Mouse (Mus musculus): ENCODE data around the gene Magi2. TPM values are rescaled to one million over a fixed set of nuclear protein-coding genes. Genes with fewer than 3 reads are reported as not detected.

The Magi2 gene
- polyA plus RNA-seq, 1 experiment from 2014 or later: 8.4 TPM

- 98% methylated on average over 1 of the region's 1 CpGs for WGBS
- ATAC-seq (no peak), DNase-seq (ENCODE audit: low spot score) (no peak)
- no peak overlapping the region for H3K4me2 ChIP-seq (ENCODE audit: low read length)
- H3K27me3 ChIP-seq (replicated peaks; ENCODE audit: control insufficient read depth, insufficient read depth, low read length): no peaks in the 10 kb centered on the region
- no peak overlapping the region for H3K27ac ChIP-seq (ENCODE audit: low read depth, low read length)
- no peak overlapping the region for H3K4me3 ChIP-seq (ENCODE audit: low read depth, low read length)
- H3K9me3 ChIP-seq (replicated peaks; ENCODE audit: control insufficient read depth, low read length): no peaks in the 10 kb centered on the region
- H3K9ac ChIP-seq (ENCODE audit: low read length): no peak overlapping the region
- no peaks in the 10 kb centered on the region for H3K4me1 ChIP-seq (ENCODE audit: control insufficient read depth, insufficient read depth, low read length)
- H3K36me3 ChIP-seq (ENCODE audit: control insufficient read depth, insufficient read depth, low read length): no peaks in the 10 kb centered on the region
Observed at GRCm38 (mm10) chr5:19964113-19964512, 737.3 kb downstream of the Magi2 start.

- 94% methylated on average over 2 of the region's 2 CpGs for WGBS
- Histone ChIP-seq H3K4me1 (ENCODE audit: control insufficient read depth, insufficient read depth, low read length) (no peaks in the 10 kb centered on the region), H3K27ac (ENCODE audit: low read depth, low read length) (no peak overlapping the region), H3K9me3 (replicated peaks; ENCODE audit: control insufficient read depth, low read length) (no peaks in the 10 kb centered on the region), H3K36me3 (ENCODE audit: control insufficient read depth, insufficient read depth, low read length) (no peaks in the 10 kb centered on the region), H3K27me3 (replicated peaks; ENCODE audit: control insufficient read depth, insufficient read depth, low read length) (no peaks in the 10 kb centered on the region), H3K4me2 (ENCODE audit: low read length) (no peak overlapping the region), H3K4me3 (ENCODE audit: low read depth, low read length) (no peak overlapping the region), H3K9ac (ENCODE audit: low read length) (no peak overlapping the region)
- DNase-seq (ENCODE audit: low spot score): no peak
- ATAC-seq: no peak
Observed at GRCm38 (mm10) chr5:19972736-19973135, 745.9 kb downstream of the Magi2 start.

- DNase-seq (ENCODE audit: low spot score) (no peak), ATAC-seq (no peak)
- H3K27me3 ChIP-seq (replicated peaks; ENCODE audit: control insufficient read depth, insufficient read depth, low read length): no peaks in the 10 kb centered on the region
- no peaks in the 10 kb centered on the region for H3K36me3 ChIP-seq (ENCODE audit: control insufficient read depth, insufficient read depth, low read length)
- no peaks in the 10 kb centered on the region for H3K9me3 ChIP-seq (replicated peaks; ENCODE audit: control insufficient read depth, low read length)
- H3K4me3 ChIP-seq (ENCODE audit: low read depth, low read length): no peak overlapping the region
- H3K27ac ChIP-seq (ENCODE audit: low read depth, low read length): no peak overlapping the region
- no peaks in the 10 kb centered on the region for H3K4me1 ChIP-seq (ENCODE audit: control insufficient read depth, insufficient read depth, low read length)
- WGBS: 89% methylated on average over 3 of the region's 3 CpGs
- H3K4me2 ChIP-seq (ENCODE audit: low read length): no peak overlapping the region
- H3K9ac ChIP-seq (ENCODE audit: low read length): no peak overlapping the region
Observed at GRCm38 (mm10) chr5:19973852-19974251, 747.0 kb downstream of the Magi2 start.

GRCm38 (mm10) chr5:19981518-19981917 lies 754.7 kb downstream of the Magi2 start:
- Histone ChIP-seq H3K27me3 (replicated peaks; ENCODE audit: control insufficient read depth, insufficient read depth, low read length) (no peaks in the 10 kb centered on the region), H3K4me2 (ENCODE audit: low read length) (no peak overlapping the region), H3K4me1 (ENCODE audit: control insufficient read depth, insufficient read depth, low read length) (peaks cover 9% of the 10 kb centered on the region), H3K27ac (ENCODE audit: low read depth, low read length) (no peak overlapping the region), H3K9me3 (replicated peaks; ENCODE audit: control insufficient read depth, low read length) (no peaks in the 10 kb centered on the region), H3K9ac (ENCODE audit: low read length) (no peak overlapping the region), H3K36me3 (ENCODE audit: control insufficient read depth, insufficient read depth, low read length) (no peaks in the 10 kb centered on the region), H3K4me3 (ENCODE audit: low read depth, low read length) (no peak overlapping the region)
- 0 out of 2 replicates have a peak, but pooled peaks have one; percentile 24 for ATAC-seq
- peak; percentile 8 for DNase-seq (ENCODE audit: low spot score)
- WGBS: 49% methylated on average over 6 of the region's 6 CpGs

GRCm38 (mm10) chr5:19982031-19982430 lies 755.2 kb downstream of the Magi2 start:
- ATAC-seq (peak; percentile 93; the same call in 1 of the 2 replicates), DNase-seq (ENCODE audit: low spot score) (peak; percentile 80)
- Histone ChIP-seq H3K36me3 (ENCODE audit: control insufficient read depth, insufficient read depth, low read length) (no peaks in the 10 kb centered on the region), H3K4me1 (ENCODE audit: control insufficient read depth, insufficient read depth, low read length) (peaks cover 9% of the 10 kb centered on the region), H3K9ac (ENCODE audit: low read length) (no peak overlapping the region), H3K27me3 (replicated peaks; ENCODE audit: control insufficient read depth, insufficient read depth, low read length) (no peaks in the 10 kb centered on the region), H3K9me3 (replicated peaks; ENCODE audit: control insufficient read depth, low read length) (no peaks in the 10 kb centered on the region), H3K27ac (ENCODE audit: low read depth, low read length) (0 out of 2 replicates have a peak overlapping the region, but pooled peaks have one; percentile 1), H3K4me2 (ENCODE audit: low read length) (no peak overlapping the region), H3K4me3 (ENCODE audit: low read depth, low read length) (no peak overlapping the region)
- WGBS: 7% methylated on average over 3 of the region's 3 CpGs

- no peak overlapping the region for H3K4me3 ChIP-seq (ENCODE audit: low read depth, low read length)
- ATAC-seq: no peak
- H3K27ac ChIP-seq (ENCODE audit: low read depth, low read length): no peak overlapping the region
- H3K9me3 ChIP-seq (replicated peaks; ENCODE audit: control insufficient read depth, low read length): no peaks in the 10 kb centered on the region
- no peaks in the 10 kb centered on the region for H3K27me3 ChIP-seq (replicated peaks; ENCODE audit: control insufficient read depth, insufficient read depth, low read length)
- WGBS: 88% methylated on average over 6 of the region's 6 CpGs
- H3K9ac ChIP-seq (ENCODE audit: low read length): no peak overlapping the region
- DNase-seq (ENCODE audit: low spot score): no peak
- H3K4me2 ChIP-seq (ENCODE audit: low read length): no peak overlapping the region
- H3K4me1 ChIP-seq (ENCODE audit: control insufficient read depth, insufficient read depth, low read length): no peaks in the 10 kb centered on the region
- no peaks in the 10 kb centered on the region for H3K36me3 ChIP-seq (ENCODE audit: control insufficient read depth, insufficient read depth, low read length)
Observed at GRCm38 (mm10) chr5:19999486-19999885, 772.6 kb downstream of the Magi2 start.

- Histone ChIP-seq H3K9ac (ENCODE audit: low read length) (no peak overlapping the region), H3K36me3 (ENCODE audit: control insufficient read depth, insufficient read depth, low read length) (no peaks in the 10 kb centered on the region), H3K9me3 (replicated peaks; ENCODE audit: control insufficient read depth, low read length) (no peaks in the 10 kb centered on the region), H3K4me2 (ENCODE audit: low read length) (no peak overlapping the region), H3K27ac (ENCODE audit: low read depth, low read length) (no peak overlapping the region), H3K4me1 (ENCODE audit: control insufficient read depth, insufficient read depth, low read length) (no peaks in the 10 kb centered on the region), H3K27me3 (replicated peaks; ENCODE audit: control insufficient read depth, insufficient read depth, low read length) (no peaks in the 10 kb centered on the region), H3K4me3 (ENCODE audit: low read depth, low read length) (no peak overlapping the region)
- ATAC-seq: no peak
- 71% methylated on average over 1 of the region's 1 CpGs for whole genome bisulfite sequencing
- no peak for DNase-seq (ENCODE audit: low spot score)
Observed at GRCm38 (mm10) chr5:19999912-20000311, 773.1 kb downstream of the Magi2 start.

GRCm38 (mm10) chr5:20006616-20007015 lies 779.8 kb downstream of the Magi2 start:
- no peak overlapping the region for H3K4me3 ChIP-seq (ENCODE audit: low read depth, low read length)
- 72% methylated on average over 2 of the region's 2 CpGs for WGBS
- ATAC-seq: no peak

GRCm38 (mm10) chr5:20007246-20007645 lies 780.4 kb downstream of the Magi2 start:
- Histone ChIP-seq H3K4me3 (ENCODE audit: low read depth, low read length) (no peak overlapping the region), H3K27me3 (replicated peaks; ENCODE audit: control insufficient read depth, insufficient read depth, low read length) (no peaks in the 10 kb centered on the region), H3K36me3 (ENCODE audit: control insufficient read depth, insufficient read depth, low read length) (no peaks in the 10 kb centered on the region), H3K27ac (ENCODE audit: low read depth, low read length) (no peak overlapping the region), H3K9ac (ENCODE audit: low read length) (no peak overlapping the region), H3K9me3 (replicated peaks; ENCODE audit: control insufficient read depth, low read length) (no peaks in the 10 kb centered on the region), H3K4me2 (ENCODE audit: low read length) (no peak overlapping the region), H3K4me1 (ENCODE audit: control insufficient read depth, insufficient read depth, low read length) (no peaks in the 10 kb centered on the region)
- ATAC-seq (no peak), DNase-seq (ENCODE audit: low spot score) (no peak)
- 87% methylated on average over 8 of the region's 8 CpGs for WGBS

More at GRCm38 (mm10) chr5:20006616-20007015, 779.8 kb downstream of the Magi2 start:
- Histone ChIP-seq H3K36me3 (ENCODE audit: control insufficient read depth, insufficient read depth, low read length) (no peaks in the 10 kb centered on the region), H3K4me1 (ENCODE audit: control insufficient read depth, insufficient read depth, low read length) (no peaks in the 10 kb centered on the region), H3K4me2 (ENCODE audit: low read length) (no peak overlapping the region), H3K9me3 (replicated peaks; ENCODE audit: control insufficient read depth, low read length) (no peaks in the 10 kb centered on the region), H3K27me3 (replicated peaks; ENCODE audit: control insufficient read depth, insufficient read depth, low read length) (no peaks in the 10 kb centered on the region), H3K9ac (ENCODE audit: low read length) (no peak overlapping the region), H3K27ac (ENCODE audit: low read depth, low read length) (no peak overlapping the region)
- no peak for DNase-seq (ENCODE audit: low spot score)
